Mouse (Mus musculus): ENCODE measurements around the gene Scg5. TPM values are rescaled to one million over a fixed set of nuclear protein-coding genes. Genes with fewer than 3 reads are reported as not detected.

Scg5 gene
- polyA plus RNA-seq, 1 experiment from 2014 or later, result 12.6 TPM

GRCm38 (mm10) chr2:113841656-113842437, 12.9 kb upstream of the Scg5 start:
- peak; percentile 67; the same call in 1 of the 2 replicates for ATAC-seq (ENCODE audit: insufficient read depth, low FRiP score)
- 84% methylated on average over 4 of the region's 4 CpGs for WGBS
- H3K36me3 ChIP-seq (ENCODE audit: control insufficient read depth, insufficient read depth, low read length), result peaks cover 8% of the 10 kb centered on the region; the same call in 1 of the 2 replicates
- no peaks in the 10 kb centered on the region for H3K27me3 ChIP-seq (ENCODE audit: control insufficient read depth, insufficient read depth, low read length)
- peaks cover 22% of the 10 kb centered on the region for H3K4me1 ChIP-seq (ENCODE audit: control insufficient read depth, insufficient read depth, low read length)
- no peak overlapping the region for H3K4me3 ChIP-seq (replicated peaks; ENCODE audit: low read length)
- no peak overlapping the region for H3K4me2 ChIP-seq (ENCODE audit: low read depth, low read length)
- H3K27ac ChIP-seq (ENCODE audit: low read length), result no peak overlapping the region
- no peak overlapping the region for H3K9ac ChIP-seq (ENCODE audit: low read length)
- no peaks in the 10 kb centered on the region for H3K9me3 ChIP-seq (replicated peaks; ENCODE audit: control insufficient read depth, low read length)

GRCm38 (mm10) chr2:113839488-113839887, 10.6 kb upstream of the Scg5 start:
- ATAC-seq (ENCODE audit: insufficient read depth, low FRiP score), result peak; percentile 82
- H3K27ac ChIP-seq (ENCODE audit: low read length), result no peak overlapping the region
- 0 out of 2 replicates have a peak, but pooled peaks cover 2% of the 10 kb centered on the region for H3K4me1 ChIP-seq (ENCODE audit: control insufficient read depth, insufficient read depth, low read length)
- H3K9ac ChIP-seq (ENCODE audit: low read length), result no peak overlapping the region
- H3K4me2 ChIP-seq (ENCODE audit: low read depth, low read length), result no peak overlapping the region
- H3K9me3 ChIP-seq (replicated peaks; ENCODE audit: control insufficient read depth, low read length), result no peaks in the 10 kb centered on the region
- no peaks in the 10 kb centered on the region for H3K27me3 ChIP-seq (ENCODE audit: control insufficient read depth, insufficient read depth, low read length)
- no peak overlapping the region for H3K4me3 ChIP-seq (replicated peaks; ENCODE audit: low read length)
- H3K36me3 ChIP-seq (ENCODE audit: control insufficient read depth, insufficient read depth, low read length), result peaks cover 17% of the 10 kb centered on the region; the same call in 1 of the 2 replicates
- 51% methylated on average over 4 of the region's 4 CpGs for WGBS

DNA sequence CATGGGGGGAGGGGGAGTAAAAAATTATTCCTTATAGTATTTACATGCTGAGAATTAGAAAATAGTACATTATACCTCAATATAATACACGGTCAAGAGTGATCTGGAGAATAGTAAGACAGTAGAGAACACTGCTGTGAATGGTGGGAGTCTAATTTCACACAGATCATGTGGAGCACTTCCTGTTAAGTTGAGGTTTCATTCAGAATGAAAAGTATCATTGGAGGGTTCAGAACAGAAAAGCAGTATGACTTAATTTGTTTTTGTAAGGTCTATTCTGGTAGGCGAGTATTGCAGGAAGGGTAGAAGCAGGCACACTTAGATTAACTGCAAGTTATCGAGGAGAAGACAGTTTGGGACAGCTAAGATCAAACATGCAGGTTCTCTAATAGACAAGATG, 6.3 kb upstream of the Scg5 start:
- no peak for ATAC-seq (ENCODE audit: insufficient read depth, low FRiP score)
- H3K36me3 ChIP-seq (ENCODE audit: control insufficient read depth, insufficient read depth, low read length), result peaks cover 26% of the 10 kb centered on the region

DNA sequence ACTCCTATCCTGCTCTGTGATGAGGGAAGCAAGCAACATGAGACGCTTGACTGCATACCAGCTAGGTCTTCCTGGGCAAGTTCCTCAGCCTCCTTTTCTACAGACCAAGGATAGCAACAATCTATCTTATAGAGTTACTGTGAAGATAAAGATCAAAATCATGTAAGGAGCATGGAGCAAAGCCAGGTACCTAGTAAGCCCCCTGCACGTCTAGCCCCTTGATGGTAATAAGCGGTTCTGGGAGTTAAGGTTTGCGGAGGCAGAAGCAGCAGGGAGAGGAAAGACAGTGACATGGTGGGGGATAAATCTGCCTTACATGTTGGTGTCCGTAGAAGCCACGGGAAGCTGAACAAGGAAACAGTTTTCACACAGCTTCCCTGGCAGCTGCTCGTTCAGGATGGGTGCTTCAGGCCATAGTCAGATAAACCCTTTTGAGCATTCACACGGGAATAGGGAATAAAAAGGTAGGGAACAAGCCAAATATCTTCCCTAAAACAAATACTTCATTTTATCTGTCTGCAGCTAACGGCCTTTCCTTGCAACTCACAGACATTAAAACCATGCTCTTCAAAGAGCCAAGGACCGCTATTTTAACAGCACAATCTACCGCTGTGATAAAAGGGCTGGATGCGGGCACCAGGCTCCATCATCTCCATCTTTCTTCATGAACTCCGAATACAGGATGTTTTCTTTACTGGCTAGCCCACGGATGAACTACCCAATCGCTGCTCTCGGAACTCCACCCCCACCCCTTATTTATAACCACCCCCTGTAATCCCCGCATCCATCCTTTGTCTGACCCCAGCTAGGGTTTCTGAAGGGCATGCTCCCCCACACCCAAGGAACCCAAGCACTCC, 607 bp downstream of the Scg5 start:
- Histone ChIP-seq H3K4me1 (ENCODE audit: control insufficient read depth, insufficient read depth, low read length) (peaks cover 11% of the 10 kb centered on the region), H3K27me3 (ENCODE audit: control insufficient read depth, insufficient read depth, low read length) (no peaks in the 10 kb centered on the region), H3K36me3 (ENCODE audit: control insufficient read depth, insufficient read depth, low read length) (0 out of 2 replicates have a peak, but pooled peaks cover 6% of the 10 kb centered on the region), H3K9me3 (replicated peaks; ENCODE audit: control insufficient read depth, low read length) (no peaks in the 10 kb centered on the region), H3K4me3 (replicated peaks; ENCODE audit: low read length) (peak overlapping the region; percentile 34), H3K9ac (ENCODE audit: low read length) (peak overlapping the region; percentile 35), H3K4me2 (ENCODE audit: low read depth, low read length) (peak overlapping the region; percentile 58), H3K27ac (ENCODE audit: low read length) (no peak overlapping the region)
- 24% methylated on average over 17 of the region's 17 CpGs for WGBS
- peak; percentile 74; the same call in 1 of the 2 replicates for ATAC-seq (ENCODE audit: insufficient read depth, low FRiP score)

More for the DNA sequence above, 6.3 kb upstream of the Scg5 start:
- H3K4me1 ChIP-seq (ENCODE audit: control insufficient read depth, insufficient read depth, low read length), result no peaks in the 10 kb centered on the region
- no peak overlapping the region for H3K9ac ChIP-seq (ENCODE audit: low read length)
- no peak overlapping the region for H3K4me3 ChIP-seq (replicated peaks; ENCODE audit: low read length)
- H3K9me3 ChIP-seq (replicated peaks; ENCODE audit: control insufficient read depth, low read length), result no peaks in the 10 kb centered on the region
- 88% methylated on average over 3 of the region's 3 CpGs for WGBS
- no peak overlapping the region for H3K4me2 ChIP-seq (ENCODE audit: low read depth, low read length)
- H3K27me3 ChIP-seq (ENCODE audit: control insufficient read depth, insufficient read depth, low read length), result no peaks in the 10 kb centered on the region
- no peak overlapping the region for H3K27ac ChIP-seq (ENCODE audit: low read length)

- Histone ChIP-seq H3K27ac (ENCODE audit: low read length) (no peak overlapping the region), H3K9me3 (replicated peaks; ENCODE audit: control insufficient read depth, low read length) (no peaks in the 10 kb centered on the region), H3K36me3 (ENCODE audit: control insufficient read depth, insufficient read depth, low read length) (no peaks in the 10 kb centered on the region), H3K4me2 (ENCODE audit: low read depth, low read length) (no peak overlapping the region), H3K27me3 (ENCODE audit: control insufficient read depth, insufficient read depth, low read length) (no peaks in the 10 kb centered on the region), H3K4me3 (replicated peaks; ENCODE audit: low read length) (no peak overlapping the region), H3K4me1 (ENCODE audit: control insufficient read depth, insufficient read depth, low read length) (peaks cover 13% of the 10 kb centered on the region), H3K9ac (ENCODE audit: low read length) (no peak overlapping the region)
- no peak for ATAC-seq (ENCODE audit: insufficient read depth, low FRiP score)
- WGBS, result 3% methylated on average over 2 of the region's 2 CpGs
Observed at GRCm38 (mm10) chr2:113823909-113824308, 5.0 kb downstream of the Scg5 start.

- H3K4me1 ChIP-seq (ENCODE audit: control insufficient read depth, insufficient read depth, low read length), result 0 out of 2 replicates have a peak, but pooled peaks cover 8% of the 10 kb centered on the region
- no peaks in the 10 kb centered on the region for H3K36me3 ChIP-seq (ENCODE audit: control insufficient read depth, insufficient read depth, low read length)
- no peaks in the 10 kb centered on the region for H3K27me3 ChIP-seq (ENCODE audit: control insufficient read depth, insufficient read depth, low read length)
- H3K4me2 ChIP-seq (ENCODE audit: low read depth, low read length), result no peak overlapping the region
- H3K9me3 ChIP-seq (replicated peaks; ENCODE audit: control insufficient read depth, low read length), result no peaks in the 10 kb centered on the region
- ATAC-seq (ENCODE audit: insufficient read depth, low FRiP score), result no peak
- H3K9ac ChIP-seq (ENCODE audit: low read length), result no peak overlapping the region
- no peak overlapping the region for H3K4me3 ChIP-seq (replicated peaks; ENCODE audit: low read length)
- WGBS, result 97% methylated on average over 8 of the region's 8 CpGs
- H3K27ac ChIP-seq (ENCODE audit: low read length), result no peak overlapping the region
Observed at GRCm38 (mm10) chr2:113822367-113822766, 6.6 kb downstream of the Scg5 start.

GRCm38 (mm10) chr2:113821176-113821734, 7.7 kb downstream of the Scg5 start:
- Histone ChIP-seq H3K27me3 (ENCODE audit: control insufficient read depth, insufficient read depth, low read length) (no peaks in the 10 kb centered on the region), H3K4me1 (ENCODE audit: control insufficient read depth, insufficient read depth, low read length) (0 out of 2 replicates have a peak, but pooled peaks cover 8% of the 10 kb centered on the region), H3K27ac (ENCODE audit: low read length) (0 out of 2 replicates have a peak overlapping the region, but pooled peaks have one; percentile 9), H3K4me3 (replicated peaks; ENCODE audit: low read length) (no peak overlapping the region), H3K9ac (ENCODE audit: low read length) (no peak overlapping the region), H3K9me3 (replicated peaks; ENCODE audit: control insufficient read depth, low read length) (no peaks in the 10 kb centered on the region), H3K36me3 (ENCODE audit: control insufficient read depth, insufficient read depth, low read length) (no peaks in the 10 kb centered on the region), H3K4me2 (ENCODE audit: low read depth, low read length) (0 out of 2 replicates have a peak overlapping the region, but pooled peaks have one; percentile 3)
- ATAC-seq (ENCODE audit: insufficient read depth, low FRiP score), result peak; percentile 68; the same call in 1 of the 2 replicates
- WGBS, result 29% methylated on average over 12 of the region's 12 CpGs

- H3K36me3 ChIP-seq (ENCODE audit: control insufficient read depth, insufficient read depth, low read length), result no peaks in the 10 kb centered on the region
- 0 out of 2 replicates have a peak, but pooled peaks cover 8% of the 10 kb centered on the region for H3K4me1 ChIP-seq (ENCODE audit: control insufficient read depth, insufficient read depth, low read length)
- no peaks in the 10 kb centered on the region for H3K27me3 ChIP-seq (ENCODE audit: control insufficient read depth, insufficient read depth, low read length)
- H3K4me3 ChIP-seq (replicated peaks; ENCODE audit: low read length), result no peak overlapping the region
- H3K9ac ChIP-seq (ENCODE audit: low read length), result no peak overlapping the region
- no peaks in the 10 kb centered on the region for H3K9me3 ChIP-seq (replicated peaks; ENCODE audit: control insufficient read depth, low read length)
- H3K27ac ChIP-seq (ENCODE audit: low read length), result no peak overlapping the region
- ATAC-seq (ENCODE audit: insufficient read depth, low FRiP score), result no peak
- no peak overlapping the region for H3K4me2 ChIP-seq (ENCODE audit: low read depth, low read length)
- 90% methylated on average over 15 of the region's 15 CpGs for WGBS
Observed at GRCm38 (mm10) chr2:113820117-113820516, 8.8 kb downstream of the Scg5 start.

All from stomach, embryonic 16.5 days (tissue).